Mouse (Mus musculus) testis, postnatal 14 days (tissue): ENCODE measurements around the gene Myl12a.
A peak's percentile ranks its signal among the peaks of the same experiment; 100 is the strongest.

Source experiments
- DNase-seq: peaks from one replicate; pipeline ENCODE4 v3.0.0; 2021; ENCODE audit warnings: low spot score

The Myl12a gene

GRCm38 (mm10) chr17:71010646-71011242 lies 8.1 kb upstream of the Myl12a start:
- no peak for DNase-seq

- DNase-seq = no peak
Measured at GRCm38 (mm10) chr17:71009751-71010150, 7.1 kb upstream of the Myl12a start.

GRCm38 (mm10) chr17:71008676-71009075 lies 6.0 kb upstream of the Myl12a start:
- DNase-seq = no peak

- no peak for DNase-seq
Measured at GRCm38 (mm10) chr17:71006976-71007375, 4.3 kb upstream of the Myl12a start.

GRCm38 (mm10) chr17:71004186-71004960 lies 1.7 kb upstream of the Myl12a start:
- no peak for DNase-seq

GRCm38 (mm10) chr17:71003721-71004120 lies 1.0 kb upstream of the Myl12a start:
- DNase-seq = no peak

GRCm38 (mm10) chr17:71003112-71003511 lies 434 bp upstream of the Myl12a start:
- no peak for DNase-seq

- peak; percentile 99 for DNase-seq
Measured at GRCm38 (mm10) chr17:71002081-71002743, 466 bp downstream of the Myl12a start, which contains the start of gene Myom1. Gene Myom1 (plus strand): TSS chr17:71002633.

GRCm38 (mm10) chr17:71001699-71002080 lies 988 bp downstream of the Myl12a start:
- peak; percentile 62 for DNase-seq

- no peak for DNase-seq
Measured at GRCm38 (mm10) chr17:71001067-71001466, 1.6 kb downstream of the Myl12a start.

GRCm38 (mm10) chr17:71000255-71000654 lies 2.4 kb downstream of the Myl12a start:
- no peak for DNase-seq

GRCm38 (mm10) chr17:70999187-70999586 lies 3.5 kb downstream of the Myl12a start:
- DNase-seq = no peak

GRCm38 (mm10) chr17:70998400-70998975 lies 4.2 kb downstream of the Myl12a start:
- DNase-seq = no peak

- DNase-seq = no peak
Measured at GRCm38 (mm10) chr17:70997836-70998235, 4.8 kb downstream of the Myl12a start.

GRCm38 (mm10) chr17:70995551-70995950 lies 7.1 kb downstream of the Myl12a start:
- DNase-seq = no peak

- no peak for DNase-seq
Measured at GRCm38 (mm10) chr17:70994671-70995070, 8.0 kb downstream of the Myl12a start.

- no peak for DNase-seq
Measured at GRCm38 (mm10) chr17:70993385-70993807, 9.3 kb downstream of the Myl12a start.

GRCm38 (mm10) chr17:70992662-70993061 lies 10.0 kb downstream of the Myl12a start:
- no peak for DNase-seq

GRCm38 (mm10) chr17:70991706-70992625 lies 10.7 kb downstream of the Myl12a start:
- DNase-seq = no peak

- DNase-seq = peak; percentile 78
Measured at GRCm38 (mm10) chr17:70990403-70991303, 12.0 kb downstream of the Myl12a start.
